Mouse (Mus musculus) frontal cortex, postnatal 10 days (tissue): ENCODE results near the gene Arid2.
"Not testable (repeated sequence)": the region's sequence is repeated elsewhere in the genome, so short reads cannot be mapped to it uniquely, and the experiment has no call there.

Experiments used
- DNase-seq, 2 experiments: peaks; one replicate each; pipeline ENCODE4 v3.0.0; 2022; ENCODE audit warnings: low spot score in 2 of 2, mixed read lengths in 1 of 2

Arid2 gene

GRCm38 (mm10) chr15:96287369-96287975 lies at the start of gene Arid2:
Arid2 (plus strand) TSS chr15:96287518.
- DNase-seq = peak in 1 of 2 experiments; percentile 65

GRCm38 (mm10) chr15:96238071-96238470 lies 49.2 kb upstream of the Arid2 start:
- DNase-seq = no peak

GRCm38 (mm10) chr15:96244171-96244570 lies 43.1 kb upstream of the Arid2 start:
- DNase-seq = no peak

- DNase-seq = not testable (repeated sequence)
Observed at GRCm38 (mm10) chr15:96244715-96245114, 42.6 kb upstream of the Arid2 start.

GRCm38 (mm10) chr15:96253827-96254226 lies 33.5 kb upstream of the Arid2 start:
- no peak for DNase-seq

- no peak for DNase-seq
Observed at GRCm38 (mm10) chr15:96254356-96254755, 33.0 kb upstream of the Arid2 start.

- DNase-seq = no peak
Observed at GRCm38 (mm10) chr15:96257781-96258180, 29.5 kb upstream of the Arid2 start.

GRCm38 (mm10) chr15:96264614-96265013 lies 22.7 kb upstream of the Arid2 start:
- DNase-seq = no peak

GRCm38 (mm10) chr15:96267933-96268332 lies 19.4 kb upstream of the Arid2 start:
- DNase-seq = no peak

- no peak for DNase-seq
Observed at GRCm38 (mm10) chr15:96268610-96269009, 18.7 kb upstream of the Arid2 start.

GRCm38 (mm10) chr15:96269402-96269801 lies 17.9 kb upstream of the Arid2 start:
- no peak for DNase-seq

- DNase-seq = no peak
Observed at GRCm38 (mm10) chr15:96270272-96270880, 16.9 kb upstream of the Arid2 start.

- DNase-seq = no peak
Observed at GRCm38 (mm10) chr15:96272356-96272755, 15.0 kb upstream of the Arid2 start.

- no peak for DNase-seq
Observed at GRCm38 (mm10) chr15:96274341-96274740, 13.0 kb upstream of the Arid2 start.

- no peak for DNase-seq
Observed at GRCm38 (mm10) chr15:96275198-96275597, 12.1 kb upstream of the Arid2 start.

GRCm38 (mm10) chr15:96275810-96276493 lies 11.4 kb upstream of the Arid2 start:
- DNase-seq = no peak

GRCm38 (mm10) chr15:96277061-96277460 lies 10.3 kb upstream of the Arid2 start:
- DNase-seq = no peak

- DNase-seq = no peak
Observed at GRCm38 (mm10) chr15:96281236-96281635, 6.1 kb upstream of the Arid2 start.

- no peak for DNase-seq
Observed at GRCm38 (mm10) chr15:96283141-96283540, 4.2 kb upstream of the Arid2 start.

GRCm38 (mm10) chr15:96283920-96284431 lies 3.3 kb upstream of the Arid2 start:
- DNase-seq = peak in 1 of 2 experiments; percentile 29

- peak in 1 of 2 experiments; percentile 68 for DNase-seq
Observed at GRCm38 (mm10) chr15:96284711-96285322, 2.5 kb upstream of the Arid2 start.

- DNase-seq = peak; percentile 84 to 88
Observed at GRCm38 (mm10) chr15:96285323-96286014, 1.8 kb upstream of the Arid2 start.
